Mouse (Mus musculus) granulocyte monocyte progenitor cell, adult 5-6 weeks (primary cell): ENCODE data around the gene Skiv2l. TPM values are rescaled to one million over a fixed set of nuclear protein-coding genes. Genes with fewer than 3 reads are reported as not detected.

Experiments
- ATAC-seq: replicated peaks from 2 replicates; pipeline ENCODE4 v1.8.0; 2016; ENCODE audit warnings: mild to moderate bottlenecking, moderate TSS enrichment, inconsistent platforms; ENCODE audit not compliant: poor library complexity, severe bottlenecking
- total RNA-seq, 2 experiments: library from RNA; stranded (forward) in 1 of 2; stranded (reverse) in 1 of 2; fragments of 200-712, 200-1000 nt in 1 of 2; fragments of >200 nt in 1 of 2; fragmentation: Nextera tagmentation in 1 of 2; gene quantifications; 2 replicates each; pipeline ENCODE4 v1.2.3; 2014 to 2017

Gene Skiv2l
- total RNA-seq, 2 experiments from 2014 or later, result 29.3 to 48.4 TPM

- no peak for ATAC-seq
Observed at GRCm38 (mm10) chr17:34796311-34797140, 53.5 kb downstream of the Skiv2l start.

- ATAC-seq, result no peak
Observed at GRCm38 (mm10) chr17:34795633-34796032, 54.4 kb downstream of the Skiv2l start.

GRCm38 (mm10) chr17:34795016-34795415 is 55.0 kb downstream of the Skiv2l start:
- ATAC-seq, result no peak

Other genes starting within 250 kb of the Skiv2l start
Only the 30 nearest of the 37 such genes appear.
- 41.9 and 45.1 TPM in 2 replicates for gene Ppt2, start 221.7 kb downstream of the Skiv2l start, total RNA-seq (2014; fragmentation: Nextera tagmentation)
- gene Ppt2, start 221.7 kb downstream of the Skiv2l start, total RNA-seq (2017), result 20.4 and 23.3 TPM in 2 replicates
- 0.88 TPM in 1 of 2 replicates, not detected in the other for gene Prrt1, start 220.7 kb downstream of the Skiv2l start, total RNA-seq (2014; fragmentation: Nextera tagmentation)
- gene Prrt1, start 220.7 kb downstream of the Skiv2l start, total RNA-seq (2017), result not detected in 2 replicates
- gene Fkbpl, start 205.4 kb downstream of the Skiv2l start, total RNA-seq (2014; fragmentation: Nextera tagmentation), result 2.9 and 10.3 TPM in 2 replicates
- gene Fkbpl, start 205.4 kb downstream of the Skiv2l start, total RNA-seq (2017), result 12.4 and 21.8 TPM in 2 replicates
- gene Atf6b, start 203.1 kb downstream of the Skiv2l start, total RNA-seq (2014; fragmentation: Nextera tagmentation), result 38.3 and 42.5 TPM in 2 replicates
- 31.9 and 44.6 TPM in 2 replicates for gene Atf6b, start 203.1 kb downstream of the Skiv2l start, total RNA-seq (2017)
- not detected in 2 replicates for gene Tnxb, start 179.7 kb downstream of the Skiv2l start, total RNA-seq (2014; fragmentation: Nextera tagmentation)
- gene Tnxb, start 179.7 kb downstream of the Skiv2l start, total RNA-seq (2017), result not detected in 2 replicates
- 0.23 TPM in 1 of 2 replicates, not detected in the other for gene C4b, start 106.3 kb downstream of the Skiv2l start, total RNA-seq (2014; fragmentation: Nextera tagmentation)
- 0.09 TPM in 1 of 2 replicates, not detected in the other for gene C4b, start 106.3 kb downstream of the Skiv2l start, total RNA-seq (2017)
- not detected in 2 replicates for gene Cyp21a1, start 45.6 kb downstream of the Skiv2l start, total RNA-seq (2014; fragmentation: Nextera tagmentation)
- not detected in 2 replicates for gene Cyp21a1, start 45.6 kb downstream of the Skiv2l start, total RNA-seq (2017)
- 24.0 and 47.6 TPM in 2 replicates for gene Stk19, start 13.3 kb downstream of the Skiv2l start, total RNA-seq (2014; fragmentation: Nextera tagmentation)
- gene Stk19, start 13.3 kb downstream of the Skiv2l start, total RNA-seq (2017), result 23.1 and 29.0 TPM in 2 replicates
- gene Dxo, start 13.2 kb downstream of the Skiv2l start, total RNA-seq (2014; fragmentation: Nextera tagmentation), result 28.3 and 50.7 TPM in 2 replicates
- gene Dxo, start 13.2 kb downstream of the Skiv2l start, total RNA-seq (2017), result 30.2 and 32.1 TPM in 2 replicates
- gene Nelfe, start 181 bp upstream of the Skiv2l start, total RNA-seq (2014; fragmentation: Nextera tagmentation), result 53.3 and 54.5 TPM in 2 replicates
- 37.1 and 57.3 TPM in 2 replicates for gene Nelfe, start 181 bp upstream of the Skiv2l start, total RNA-seq (2017)
- not detected in 2 replicates for gene Cfb, start 12.3 kb upstream of the Skiv2l start, total RNA-seq (2014; fragmentation: Nextera tagmentation)
- gene Cfb, start 12.3 kb upstream of the Skiv2l start, total RNA-seq (2017), result not detected in 2 replicates
- 12.2 and 14.2 TPM in 2 replicates for gene Zbtb12, start 29.3 kb upstream of the Skiv2l start, total RNA-seq (2014; fragmentation: Nextera tagmentation)
- gene Zbtb12, start 29.3 kb upstream of the Skiv2l start, total RNA-seq (2017), result 13.3 and 15.3 TPM in 2 replicates
- gene Gm20547, start 31.8 kb upstream of the Skiv2l start, total RNA-seq (2014; fragmentation: Nextera tagmentation), result not detected in 2 replicates
- not detected in 2 replicates for gene Gm20547, start 31.8 kb upstream of the Skiv2l start, total RNA-seq (2017)
- 1.5 and 7.7 TPM in 2 replicates for gene C2, start 48.1 kb upstream of the Skiv2l start, total RNA-seq (2014; fragmentation: Nextera tagmentation)
- 0.47 TPM in 1 of 2 replicates, not detected in the other for gene C2, start 48.1 kb upstream of the Skiv2l start, total RNA-seq (2017)
- 78.2 and 87.0 TPM in 2 replicates for gene Ehmt2, start 48.3 kb upstream of the Skiv2l start, total RNA-seq (2014; fragmentation: Nextera tagmentation)
- 90.9 and 120 TPM in 2 replicates for gene Ehmt2, start 48.3 kb upstream of the Skiv2l start, total RNA-seq (2017)
- 0.41 TPM in 1 of 2 replicates, not detected in the other for gene Slc44a4, start 64.3 kb upstream of the Skiv2l start, total RNA-seq (2014; fragmentation: Nextera tagmentation)
- 0.78 and 1.8 TPM in 2 replicates for gene Slc44a4, start 64.3 kb upstream of the Skiv2l start, total RNA-seq (2017)
- 30.3 and 35.3 TPM in 2 replicates for gene Neu1, start 81.0 kb upstream of the Skiv2l start, total RNA-seq (2014; fragmentation: Nextera tagmentation)
- gene Neu1, start 81.0 kb upstream of the Skiv2l start, total RNA-seq (2017), result 27.0 and 32.4 TPM in 2 replicates
- gene Hspa1b, start 109.0 kb upstream of the Skiv2l start, total RNA-seq (2014; fragmentation: Nextera tagmentation), result 11.4 and 13.9 TPM in 2 replicates
- gene Hspa1b, start 109.0 kb upstream of the Skiv2l start, total RNA-seq (2017), result 67.7 and 68.3 TPM in 2 replicates
- gene Gm20481, start 119.7 kb upstream of the Skiv2l start, total RNA-seq (2014; fragmentation: Nextera tagmentation), result not detected in 2 replicates
- gene Gm20481, start 119.7 kb upstream of the Skiv2l start, total RNA-seq (2017), result 0.34 and 1.4 TPM in 2 replicates
- gene Hspa1a, start 121.9 kb upstream of the Skiv2l start, total RNA-seq (2014; fragmentation: Nextera tagmentation), result 5.5 and 6.2 TPM in 2 replicates
- 45.2 and 49.0 TPM in 2 replicates for gene Hspa1a, start 121.9 kb upstream of the Skiv2l start, total RNA-seq (2017)
- not detected in 2 replicates for gene Hspa1l, start 122.5 kb upstream of the Skiv2l start, total RNA-seq (2014; fragmentation: Nextera tagmentation)
- 0.09 TPM in 1 of 2 replicates, not detected in the other for gene Hspa1l, start 122.5 kb upstream of the Skiv2l start, total RNA-seq (2017)
- 129 and 305 TPM in 2 replicates for gene Lsm2, start 131.7 kb upstream of the Skiv2l start, total RNA-seq (2014; fragmentation: Nextera tagmentation)
- gene Lsm2, start 131.7 kb upstream of the Skiv2l start, total RNA-seq (2017), result 42.0 and 71.6 TPM in 2 replicates
- 75.6 and 150 TPM in 2 replicates for gene Vars, start 150.8 kb upstream of the Skiv2l start, total RNA-seq (2014; fragmentation: Nextera tagmentation)
- 174 and 181 TPM in 2 replicates for gene Vars, start 150.8 kb upstream of the Skiv2l start, total RNA-seq (2017)
- gene Vwa7, start 166.4 kb upstream of the Skiv2l start, total RNA-seq (2014; fragmentation: Nextera tagmentation), result 0.11 and 0.19 TPM in 2 replicates
- gene Vwa7, start 166.4 kb upstream of the Skiv2l start, total RNA-seq (2017), result not detected in 2 replicates
- 2.5 TPM in 1 of 2 replicates, not detected in the other for gene Sapcd1, start 177.8 kb upstream of the Skiv2l start, total RNA-seq (2014; fragmentation: Nextera tagmentation)
- 0.90 TPM in 1 of 2 replicates, not detected in the other for gene Sapcd1, start 177.8 kb upstream of the Skiv2l start, total RNA-seq (2017)
- gene Msh5, start 196.5 kb upstream of the Skiv2l start, total RNA-seq (2014; fragmentation: Nextera tagmentation), result 0.19 and 6.8 TPM in 2 replicates
- gene Msh5, start 196.5 kb upstream of the Skiv2l start, total RNA-seq (2017), result 0.62 and 3.6 TPM in 2 replicates
- 231 and 245 TPM in 2 replicates for gene Clic1, start 199.8 kb upstream of the Skiv2l start, total RNA-seq (2014; fragmentation: Nextera tagmentation)
- gene Clic1, start 199.8 kb upstream of the Skiv2l start, total RNA-seq (2017), result 268 and 347 TPM in 2 replicates
- 3.4 TPM in 1 of 2 replicates, not detected in the other for gene Ddah2, start 208.8 kb upstream of the Skiv2l start, total RNA-seq (2014; fragmentation: Nextera tagmentation)
- gene Ddah2, start 208.8 kb upstream of the Skiv2l start, total RNA-seq (2017), result 0.57 and 3.7 TPM in 2 replicates
- not detected in 2 replicates for gene Ly6g6c, start 215.2 kb upstream of the Skiv2l start, total RNA-seq (2014; fragmentation: Nextera tagmentation)
- not detected in 2 replicates for gene Ly6g6c, start 215.2 kb upstream of the Skiv2l start, total RNA-seq (2017)
- gene Mpig6b, start 216.0 kb upstream of the Skiv2l start, total RNA-seq (2014; fragmentation: Nextera tagmentation), result not detected in 2 replicates
- not detected in 2 replicates for gene Mpig6b, start 216.0 kb upstream of the Skiv2l start, total RNA-seq (2017)